Mouse (Mus musculus): ENCODE data around the gene Cybc1.

DNA sequence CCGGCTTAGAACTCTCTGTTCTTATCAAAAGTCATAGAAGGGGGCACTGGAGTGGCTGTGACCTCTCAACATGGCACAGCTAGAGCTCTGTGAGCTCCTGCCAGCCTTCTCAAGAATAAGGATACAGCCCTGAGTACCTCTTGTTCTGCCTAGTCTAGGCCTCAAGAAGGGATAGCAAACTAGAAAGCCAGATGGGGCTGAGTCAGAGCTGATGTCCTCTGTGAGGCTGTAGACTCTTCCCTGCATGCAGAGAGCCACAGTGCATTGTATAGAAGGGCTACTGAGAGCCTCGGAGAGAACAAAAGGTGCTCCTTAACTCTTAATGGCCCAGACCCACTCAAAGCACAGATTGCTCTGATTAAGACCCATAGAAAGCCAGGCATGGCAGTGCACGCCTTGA, 54.9 kb downstream of the Cybc1 start:
- TF ChIP-seq CTCF (IDR thresholded peaks at IDR 0.05; ENCODE audit: low read depth) (no peak), EP300 (IDR thresholded peaks at IDR 0.05; ENCODE audit: low read depth) (no peak)
